Mouse (Mus musculus): ENCODE measurements at regions not wholly inside any gene's neighbourhood (a gene's known extent, or its start where the extent isn't known, plus 50 kb on each side); places are given as distances from the start of the nearest gene placed in this dataset.

GRCm38 (mm10) chr9:50138341-50138978 lies 206.3 kb downstream of the Rpl10-ps3 start:
- DNase-seq (ENCODE audit: low read depth), result no peak

- DNase-seq (ENCODE audit: low read depth), result no peak
Observed at GRCm38 (mm10) chr9:50136636-50136985, 208.2 kb downstream of the Rpl10-ps3 start.

GRCm38 (mm10) chr9:50135939-50136635 lies 208.7 kb downstream of the Rpl10-ps3 start:
- DNase-seq (ENCODE audit: low read depth), result no peak

GRCm38 (mm10) chr9:50124241-50124640 lies 220.5 kb downstream of the Rpl10-ps3 start:
- DNase-seq (ENCODE audit: low read depth), result no peak

GRCm38 (mm10) chr9:50120820-50121599 lies 223.8 kb downstream of the Rpl10-ps3 start:
- no peak for DNase-seq (ENCODE audit: low read depth)

GRCm38 (mm10) chr9:50119412-50119811 lies 225.4 kb downstream of the Rpl10-ps3 start:
- no peak for DNase-seq (ENCODE audit: low read depth)

- no peak for DNase-seq (ENCODE audit: low read depth)
Observed at GRCm38 (mm10) chr9:50118578-50118977, 226.2 kb downstream of the Rpl10-ps3 start.

GRCm38 (mm10) chr9:50106551-50106950 lies 238.2 kb downstream of the Rpl10-ps3 start:
- DNase-seq (ENCODE audit: low read depth), result no peak

GRCm38 (mm10) chr9:50102766-50103165 lies 242.0 kb downstream of the Rpl10-ps3 start:
- DNase-seq (ENCODE audit: low read depth), result no peak

- no peak for DNase-seq (ENCODE audit: low read depth)
Observed at GRCm38 (mm10) chr9:50101061-50101460, 243.7 kb downstream of the Rpl10-ps3 start.

- DNase-seq (ENCODE audit: low read depth), result no peak
Observed at GRCm38 (mm10) chr9:50090968-50091367, 253.8 kb downstream of the Rpl10-ps3 start.

GRCm38 (mm10) chr9:50089916-50090315 lies 254.9 kb downstream of the Rpl10-ps3 start:
- DNase-seq (ENCODE audit: low read depth), result no peak

GRCm38 (mm10) chr9:50080205-50080604 lies 264.6 kb downstream of the Rpl10-ps3 start:
- no peak for DNase-seq (ENCODE audit: low read depth)

GRCm38 (mm10) chr9:50068576-50068975 lies 269.9 kb upstream of the Ncam1 start:
- DNase-seq (ENCODE audit: low read depth), result no peak

GRCm38 (mm10) chr9:50067729-50068225 lies 269.1 kb upstream of the Ncam1 start:
- no peak for DNase-seq (ENCODE audit: low read depth)

- no peak for DNase-seq (ENCODE audit: low read depth)
Observed at GRCm38 (mm10) chr9:50064505-50065229, 265.9 kb upstream of the Ncam1 start.

GRCm38 (mm10) chr9:50038231-50038630 lies 239.5 kb upstream of the Ncam1 start:
- DNase-seq (ENCODE audit: low read depth), result no peak

- no peak for DNase-seq (ENCODE audit: low read depth)
Observed at GRCm38 (mm10) chr9:50032322-50033158, 233.8 kb upstream of the Ncam1 start.

- no peak for DNase-seq (ENCODE audit: low read depth)
Observed at GRCm38 (mm10) chr9:50031318-50031717, 232.6 kb upstream of the Ncam1 start.

- no peak for DNase-seq (ENCODE audit: low read depth)
Observed at GRCm38 (mm10) chr9:50029030-50029429, 230.3 kb upstream of the Ncam1 start.

- no peak for DNase-seq (ENCODE audit: low read depth)
Observed at GRCm38 (mm10) chr9:50028573-50028972, 229.8 kb upstream of the Ncam1 start.
